Mouse (Mus musculus): ENCODE measurements around the gene Cd63.
A peak's percentile ranks its signal among the peaks of the same experiment; 100 is the strongest.

Gene Cd63

DNA sequence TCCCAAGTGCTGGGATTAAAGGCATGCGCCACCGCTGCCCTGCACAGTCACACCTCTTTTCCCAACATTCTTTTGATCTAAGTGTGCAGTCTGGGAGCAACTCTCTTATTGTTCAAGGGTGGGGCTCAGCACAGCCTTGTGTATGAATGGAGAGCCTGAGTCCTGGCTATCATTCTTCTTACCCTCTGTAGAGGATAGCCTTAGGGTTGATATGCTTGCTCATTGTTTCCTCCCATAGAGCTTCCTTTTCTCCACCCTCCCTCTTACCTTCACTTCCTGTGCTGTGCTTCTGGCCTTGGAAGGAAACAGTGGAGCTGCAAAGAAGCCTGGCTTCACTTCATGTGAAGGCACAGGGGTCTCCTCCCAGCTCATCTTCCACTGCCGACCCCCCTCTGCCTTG lies at the start of gene Cd63:
Gene Cd63, plus strand, starts transcription at position 292 of the 400 bp plus-strand sequence.
- peak; percentile 7 for DNase-seq

- DNase-seq, result no peak
Measured at GRCm38 (mm10) chr10:128861176-128861575, 39.6 kb upstream of the Cd63 start.

DNA sequence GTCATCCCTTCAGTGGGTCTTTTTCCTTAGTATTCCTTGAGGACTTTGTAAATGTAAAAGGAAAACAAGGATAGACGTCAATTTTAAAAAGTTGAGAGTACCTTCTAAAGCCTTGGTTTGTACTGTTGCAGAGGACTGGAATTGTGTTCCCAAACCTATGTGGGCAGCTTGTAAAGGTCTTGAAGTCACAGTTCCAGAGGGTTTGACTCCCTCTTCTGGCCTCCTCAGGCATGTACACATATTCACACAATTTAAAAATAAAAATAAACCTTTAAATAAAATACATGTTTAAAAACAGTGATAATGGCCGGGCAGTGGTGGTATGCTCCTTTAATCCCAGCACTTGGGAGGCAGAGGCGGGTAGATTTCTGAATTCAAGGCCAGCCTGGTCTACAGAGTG lies 34.7 kb upstream of the Cd63 start:
- DNase-seq, result no peak

- no peak for DNase-seq
Measured at GRCm38 (mm10) chr10:128866518-128866917, 34.3 kb upstream of the Cd63 start.

- DNase-seq, result no peak
Measured at GRCm38 (mm10) chr10:128870341-128870740, 30.4 kb upstream of the Cd63 start.

DNA sequence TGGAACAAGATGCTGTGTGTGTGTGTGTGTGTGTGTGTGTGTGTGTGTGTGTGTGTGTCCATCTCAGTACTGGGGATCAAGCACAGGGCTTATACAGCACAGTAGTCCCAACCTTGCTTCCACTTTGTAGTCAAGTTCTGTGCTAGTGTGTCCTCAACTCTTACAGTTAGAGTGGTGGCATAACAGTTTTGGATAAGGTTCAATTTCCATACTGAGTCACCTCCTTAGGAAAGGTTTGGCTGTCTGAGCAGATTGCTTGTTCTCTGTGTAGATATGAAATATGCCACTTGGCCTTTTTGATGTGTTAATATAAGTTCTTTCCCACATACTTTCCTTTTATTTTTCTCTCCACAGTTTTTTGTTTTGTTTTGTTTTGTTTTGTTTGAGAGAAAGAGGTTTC lies 22.5 kb upstream of the Cd63 start:
- no peak for DNase-seq

- no peak for DNase-seq
Measured at GRCm38 (mm10) chr10:128878811-128879210, 22.0 kb upstream of the Cd63 start.

DNA sequence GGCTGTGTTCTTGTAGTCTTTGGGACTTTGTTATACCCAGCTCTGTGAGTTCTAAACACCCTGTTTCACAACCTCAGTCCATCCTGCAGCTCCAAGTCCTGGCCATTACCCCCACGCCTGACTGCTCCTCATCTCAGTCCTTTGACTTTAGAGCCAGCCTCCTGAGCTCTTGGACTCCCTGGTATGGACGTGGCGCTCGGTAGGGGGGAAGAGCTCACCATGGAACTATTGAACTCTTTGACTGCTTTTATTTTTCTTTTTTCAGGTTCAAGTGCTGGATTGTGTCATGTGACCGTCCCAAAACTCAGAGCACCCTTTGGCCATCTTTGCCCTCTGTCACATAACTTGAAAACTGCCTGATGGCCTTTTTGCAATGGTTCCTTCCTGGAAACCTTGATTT lies 18.7 kb upstream of the Cd63 start:
- DNase-seq, result peak; percentile 65

DNA sequence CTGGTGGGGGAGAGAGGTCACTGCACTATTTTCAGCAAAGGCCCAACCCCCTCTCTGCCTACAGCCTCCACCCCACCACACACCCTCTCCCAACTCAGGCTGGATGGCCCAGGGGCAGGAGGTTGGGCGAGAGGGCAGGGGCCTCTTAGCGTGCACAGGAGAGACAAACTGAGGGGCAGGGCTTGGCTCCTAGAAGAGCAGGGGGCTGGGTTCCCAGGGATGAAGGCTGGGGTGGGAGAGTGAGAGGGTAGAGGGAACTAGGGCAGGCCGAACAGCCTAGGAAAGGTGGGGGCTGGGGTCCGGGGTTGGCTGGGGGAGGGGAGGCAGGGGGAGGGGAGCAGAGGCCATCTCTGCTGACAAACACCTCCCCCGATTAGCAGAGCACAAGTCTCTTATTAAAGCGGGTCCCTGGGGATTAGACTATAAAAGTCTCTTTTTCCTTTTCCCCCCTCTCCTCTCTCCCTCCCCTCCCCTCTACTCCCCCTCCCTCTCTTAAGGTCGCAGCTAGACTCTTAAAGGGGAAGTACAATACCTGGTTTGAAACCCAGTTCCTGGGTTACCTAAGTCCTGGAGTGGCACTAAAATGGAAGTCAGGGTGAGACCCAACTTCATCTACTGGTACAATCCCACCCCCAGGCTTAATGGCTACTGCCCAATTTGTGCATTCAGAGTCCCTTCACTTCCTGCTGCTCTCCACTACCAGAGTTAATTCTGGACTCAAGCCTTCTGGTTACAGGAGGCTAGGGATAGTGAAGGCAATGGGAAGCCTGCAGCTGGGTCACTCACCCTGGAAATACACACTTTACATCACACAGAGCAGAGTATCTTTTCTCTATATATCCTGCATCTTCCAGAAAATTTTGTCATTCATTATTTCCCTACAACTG lies 11.6 kb upstream of the Cd63 start:
- DNase-seq, result no peak

- no peak for DNase-seq
Measured at GRCm38 (mm10) chr10:128889846-128890245, 10.9 kb upstream of the Cd63 start.

DNA sequence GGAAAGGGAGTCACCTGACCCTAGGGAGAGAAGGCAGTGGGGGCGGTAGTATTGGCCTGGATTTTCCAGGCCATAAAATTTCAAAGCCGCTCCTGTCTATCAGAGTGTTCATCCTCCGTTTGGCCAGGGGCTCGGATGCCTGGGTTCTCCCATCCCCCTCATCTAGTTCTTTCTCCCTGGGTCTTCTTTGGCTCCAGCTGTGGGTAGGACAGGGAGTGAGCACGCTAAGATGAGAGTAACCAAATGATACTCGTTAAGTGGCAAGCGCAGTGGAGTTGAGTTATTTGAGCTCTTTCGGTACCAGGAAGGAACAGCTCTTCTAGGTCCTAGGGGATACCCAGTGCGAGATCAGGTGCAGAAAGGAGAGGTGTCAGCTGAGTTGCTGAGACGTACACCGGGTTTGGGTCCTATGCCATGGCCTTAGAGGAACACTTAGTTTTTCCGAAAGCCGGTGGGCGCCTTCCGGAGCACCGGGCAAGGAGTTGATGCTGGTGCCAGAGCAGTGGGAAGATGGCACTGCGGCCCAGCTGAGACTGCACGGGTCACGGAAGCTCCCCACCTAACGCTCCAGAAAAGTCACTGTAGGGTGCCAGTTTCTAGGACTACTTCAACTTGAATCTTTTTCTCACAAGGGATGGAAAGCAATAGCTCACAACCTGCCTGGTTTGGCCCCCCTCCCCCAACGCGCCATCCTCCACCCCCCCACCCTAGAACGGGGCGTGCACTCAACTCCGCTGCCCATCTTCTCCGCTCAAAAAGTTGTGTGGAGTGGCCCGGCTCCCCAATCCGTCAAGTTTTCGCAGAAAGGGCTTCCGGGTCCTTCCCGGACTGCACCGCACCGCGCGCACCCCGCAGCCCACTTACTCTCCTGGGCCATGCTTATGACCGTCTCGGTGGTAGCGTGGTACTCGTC lies 10.2 kb upstream of the Cd63 start:
- no peak for DNase-seq

DNA sequence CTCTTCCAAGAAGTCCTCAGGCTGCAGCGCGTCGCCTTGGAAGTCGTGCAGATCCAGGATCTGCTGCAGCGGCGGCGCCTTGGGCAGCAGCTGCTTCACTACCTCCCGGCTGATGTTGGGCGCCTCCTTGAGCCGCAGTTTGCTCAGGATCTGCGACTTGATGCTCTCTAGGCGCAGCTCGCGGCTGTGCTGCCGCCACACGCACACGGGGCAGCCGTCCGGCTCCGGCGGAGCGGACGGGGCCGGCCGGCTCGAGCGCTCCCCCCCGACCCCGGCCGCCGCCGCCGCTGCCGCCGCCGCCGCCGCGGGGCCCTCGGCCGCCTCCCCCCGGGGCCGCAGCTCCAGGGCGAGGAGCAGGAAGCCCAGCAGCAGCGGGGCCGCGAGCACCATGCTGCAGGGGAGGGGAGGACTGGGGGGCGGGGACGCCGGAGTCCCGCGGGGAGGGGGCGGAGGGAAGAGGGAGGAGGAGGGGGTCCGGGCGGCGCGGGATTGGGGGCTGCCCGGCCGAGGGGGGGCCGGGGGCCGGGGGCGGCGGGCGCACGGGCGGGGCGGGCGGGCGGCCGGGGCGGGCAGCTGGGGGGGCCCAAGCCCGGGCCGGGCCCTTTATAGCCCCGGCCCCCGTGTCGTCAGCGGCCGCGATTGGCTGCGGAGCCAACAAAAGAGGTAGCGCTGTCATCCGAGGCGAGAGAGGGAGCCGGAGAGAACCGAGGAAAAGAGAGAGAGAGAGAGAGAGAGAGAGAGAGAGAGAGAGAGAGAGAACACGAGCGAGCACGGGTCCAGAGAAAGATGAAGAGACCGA lies 9.3 kb upstream of the Cd63 start, which contains the start of gene Gdf11:
Gene Gdf11, minus strand, starts transcription at position 423 of the 799 bp plus-strand sequence.
- peak; percentile 29 for DNase-seq

DNA sequence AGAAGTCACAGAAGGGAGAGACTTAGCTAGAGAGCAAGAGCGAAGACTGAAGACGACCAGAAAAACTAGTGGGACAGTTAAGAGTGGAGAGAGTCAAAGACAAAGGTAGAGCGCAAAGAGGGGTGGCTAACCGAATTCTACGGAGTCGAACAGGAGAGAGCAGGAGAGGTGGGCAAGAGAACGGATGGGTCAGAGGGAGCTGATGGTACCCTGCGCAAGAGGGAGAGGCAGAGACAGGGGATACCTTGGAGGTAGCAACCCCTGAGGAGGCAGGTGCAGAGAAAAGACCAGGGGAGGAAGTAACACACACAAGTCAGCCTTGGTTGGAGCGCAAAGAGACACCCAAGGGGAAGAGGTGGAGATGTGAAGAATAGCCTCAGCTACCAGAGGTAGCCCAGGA lies 8.5 kb upstream of the Cd63 start:
- DNase-seq, result no peak

GRCm38 (mm10) chr10:128895437-128895836 lies 5.4 kb upstream of the Cd63 start:
- DNase-seq, result peak; percentile 80

DNA sequence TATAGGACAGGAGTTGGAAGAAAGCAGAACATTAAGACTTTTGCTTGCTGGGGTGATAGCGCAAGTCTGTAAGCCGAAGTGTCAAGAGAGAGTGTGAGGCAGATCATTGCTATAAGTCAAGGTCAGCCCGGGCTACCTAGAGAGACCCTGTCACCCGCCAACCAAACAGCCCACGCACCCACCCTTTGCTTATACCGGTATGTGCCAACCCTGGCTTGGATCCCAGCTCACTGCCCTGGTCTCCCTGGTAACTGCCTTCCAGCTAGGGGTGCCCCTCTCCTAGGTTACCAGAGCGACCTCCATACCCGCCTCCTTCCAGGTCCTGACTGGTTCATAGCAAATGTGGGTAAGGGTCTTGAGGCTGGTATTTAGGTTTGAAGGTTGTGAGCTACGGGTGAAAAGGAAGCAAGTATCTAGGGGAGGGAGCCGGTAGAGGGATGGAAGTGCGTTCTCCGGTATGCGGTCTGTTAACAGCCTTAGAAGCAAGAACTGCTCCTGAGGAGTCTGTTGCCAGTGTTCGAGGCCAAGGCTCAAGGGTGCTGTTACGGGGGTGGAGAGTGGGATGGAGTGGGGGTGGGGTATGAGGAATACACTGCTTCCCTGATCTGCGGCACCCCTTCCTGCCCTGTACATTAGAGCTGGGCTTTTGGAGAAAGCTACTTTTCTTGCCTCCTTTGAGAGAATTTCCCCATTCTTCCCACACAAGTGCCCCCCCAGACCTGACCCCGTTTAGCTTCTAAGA lies 4.7 kb upstream of the Cd63 start:
- DNase-seq, result peak; percentile 67

GRCm38 (mm10) chr10:128896807-128897206 lies 4.0 kb upstream of the Cd63 start:
- no peak for DNase-seq

DNA sequence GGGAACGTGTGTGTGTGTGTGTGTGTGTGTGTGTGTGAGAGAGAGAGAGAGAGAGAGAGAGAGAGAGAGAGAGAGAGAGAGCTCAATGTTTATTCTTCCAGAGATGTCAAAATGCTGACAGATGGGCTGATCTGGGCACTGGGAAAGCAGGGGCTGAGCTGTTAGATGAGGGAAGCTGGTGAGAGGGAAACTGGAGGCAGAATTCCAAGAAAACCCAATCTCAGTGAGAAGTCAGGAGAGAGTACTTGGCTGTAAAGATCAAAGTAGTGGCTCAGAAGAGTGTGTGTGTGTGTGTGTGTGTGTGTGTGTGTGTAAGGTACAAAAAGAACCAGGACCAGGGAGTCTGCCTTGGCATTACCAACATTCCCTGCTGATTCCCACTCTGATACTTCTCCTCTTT lies 3.3 kb upstream of the Cd63 start:
- DNase-seq, result no peak

DNA sequence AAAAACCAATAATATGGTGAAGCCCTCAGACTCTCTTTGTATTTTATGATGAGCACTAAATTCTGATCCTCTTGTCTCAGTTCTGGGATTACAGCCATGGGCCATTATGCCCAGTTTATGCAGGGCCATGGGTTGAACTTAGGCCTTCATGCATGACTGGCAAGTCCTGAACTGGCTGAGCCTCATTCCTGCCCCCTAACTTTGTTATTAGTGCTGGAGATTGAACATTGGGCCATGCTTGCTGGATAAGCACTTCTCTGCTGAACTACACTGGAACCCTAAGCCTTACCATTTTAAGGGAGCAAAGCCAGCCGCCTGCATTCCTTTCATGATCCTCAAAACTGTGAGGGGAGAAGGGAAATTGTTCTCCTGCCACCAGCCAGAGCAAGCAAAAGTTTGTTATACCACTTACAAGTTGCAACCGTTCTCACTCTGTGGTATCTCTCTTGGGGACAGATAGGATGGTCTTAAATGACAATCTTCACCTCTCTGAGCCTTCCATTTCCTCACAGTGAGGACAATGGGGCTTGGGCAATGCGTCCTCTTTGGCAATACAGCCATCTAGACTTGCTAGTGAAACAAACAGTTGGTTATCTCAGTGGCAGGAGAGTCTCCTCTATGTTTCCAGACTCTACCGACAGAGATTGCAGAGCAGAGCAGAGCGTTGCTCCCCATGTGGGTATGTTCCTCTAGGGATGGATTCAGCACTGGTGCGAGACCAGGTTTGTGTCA lies 864 bp upstream of the Cd63 start:
- peak; percentile 89 for DNase-seq

- DNase-seq, result no peak
Measured at GRCm38 (mm10) chr10:128901409-128901808, 620 bp downstream of the Cd63 start.

DNA sequence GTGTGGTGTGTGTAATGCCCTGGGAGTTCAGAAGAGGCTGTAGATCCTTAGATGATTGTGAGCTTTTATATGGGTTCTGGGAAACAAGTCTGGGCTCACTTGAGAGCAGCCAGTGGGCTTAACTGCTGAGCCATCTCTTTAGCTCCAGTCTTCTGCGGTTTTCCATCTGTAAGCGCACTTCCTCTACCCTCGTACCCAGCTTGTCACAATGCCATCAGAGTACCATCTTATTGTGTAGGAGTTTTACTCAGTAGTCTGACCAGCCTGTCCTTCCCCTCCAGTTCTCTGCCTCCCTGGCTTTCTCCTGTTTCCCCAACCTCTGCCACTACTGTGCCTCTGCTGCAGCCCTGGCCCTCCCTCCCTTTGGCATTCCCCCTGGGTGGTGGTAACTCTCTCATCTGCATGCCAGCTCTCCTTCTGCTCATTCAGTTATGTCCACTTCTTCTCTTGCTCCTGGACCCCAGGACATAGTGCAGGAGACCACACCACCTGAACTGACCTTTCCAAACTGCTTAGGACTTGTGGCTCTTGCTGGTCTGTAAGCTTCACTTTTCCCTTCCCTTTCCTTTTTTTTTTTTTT lies 1.7 kb downstream of the Cd63 start:
- DNase-seq, result peak; percentile 75

DNA sequence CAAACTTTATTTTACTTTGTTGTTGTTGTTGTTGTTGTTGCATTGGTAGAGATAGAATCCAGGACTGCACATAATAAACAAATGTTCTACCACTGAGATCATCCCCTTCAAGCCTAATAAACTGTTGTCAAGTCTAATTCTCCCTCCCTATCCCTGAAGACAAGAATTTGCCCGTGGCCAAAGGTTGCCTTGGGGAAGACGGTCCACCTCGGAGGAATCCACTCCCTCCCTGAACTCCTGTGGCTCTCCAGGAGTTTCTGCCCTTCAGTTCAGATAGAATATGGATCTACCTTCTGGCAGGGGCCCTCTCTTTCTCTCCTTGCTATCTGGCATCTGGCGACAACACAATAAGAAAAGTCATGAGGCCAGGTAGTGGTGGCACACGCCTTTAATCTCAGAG lies 4.0 kb downstream of the Cd63 start:
- DNase-seq, result peak; percentile 73
